Mouse (Mus musculus) cerebellum, adult 9-11 months (tissue): ENCODE data around the gene Gm11168.
"Not testable (repeated sequence)": the region's sequence is repeated elsewhere in the genome, so short reads cannot be mapped to it uniquely, and the experiment has no call there.

Experiments used
- DNase-seq: peaks from one replicate; pipeline ENCODE4 v3.0.0; 2022

Gm11168 gene

GRCm38 (mm10) chr9:3026136-3026535, 23.0 kb downstream of the Gm11168 start:
- DNase-seq = not testable (repeated sequence)

DNA sequence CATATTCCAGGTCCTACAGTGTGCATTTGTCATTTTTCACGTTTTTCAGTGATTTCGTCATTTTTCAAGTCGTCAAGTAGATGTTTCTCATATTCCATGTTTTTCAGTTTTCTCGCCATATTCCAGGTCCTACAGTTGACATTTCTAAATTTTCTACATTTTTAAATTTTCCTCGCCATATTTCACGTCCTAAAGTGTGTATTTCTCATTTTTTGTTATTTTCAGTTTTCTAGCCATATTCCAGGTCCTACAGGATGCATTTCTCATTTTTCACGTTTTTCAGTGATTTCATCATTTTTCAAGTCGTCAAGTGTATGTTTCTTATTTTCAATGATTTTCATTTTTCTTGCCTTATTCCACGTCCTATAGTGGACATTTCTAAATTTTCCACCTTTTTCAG, 23.6 kb downstream of the Gm11168 start:
- not testable (repeated sequence) for DNase-seq

DNA sequence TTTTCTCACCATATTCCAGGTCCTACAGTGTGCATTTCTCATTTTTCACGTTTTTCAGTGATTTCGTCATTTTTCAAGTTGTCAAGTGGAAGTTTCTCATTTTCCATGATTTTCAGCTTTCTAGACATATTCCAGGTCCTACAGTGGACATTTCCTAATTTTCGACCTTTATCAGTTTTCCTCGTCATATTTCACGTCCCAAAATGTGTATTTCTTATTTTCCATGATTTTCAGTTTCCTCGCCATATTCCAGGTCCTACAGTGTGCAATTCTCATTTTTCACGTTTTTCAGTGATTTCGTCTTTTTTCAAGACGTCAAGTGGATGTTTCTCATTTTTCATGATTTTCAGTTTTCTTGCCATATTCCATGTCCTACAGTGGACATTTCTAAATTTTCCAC, 24.1 kb downstream of the Gm11168 start:
- not testable (repeated sequence) for DNase-seq

DNA sequence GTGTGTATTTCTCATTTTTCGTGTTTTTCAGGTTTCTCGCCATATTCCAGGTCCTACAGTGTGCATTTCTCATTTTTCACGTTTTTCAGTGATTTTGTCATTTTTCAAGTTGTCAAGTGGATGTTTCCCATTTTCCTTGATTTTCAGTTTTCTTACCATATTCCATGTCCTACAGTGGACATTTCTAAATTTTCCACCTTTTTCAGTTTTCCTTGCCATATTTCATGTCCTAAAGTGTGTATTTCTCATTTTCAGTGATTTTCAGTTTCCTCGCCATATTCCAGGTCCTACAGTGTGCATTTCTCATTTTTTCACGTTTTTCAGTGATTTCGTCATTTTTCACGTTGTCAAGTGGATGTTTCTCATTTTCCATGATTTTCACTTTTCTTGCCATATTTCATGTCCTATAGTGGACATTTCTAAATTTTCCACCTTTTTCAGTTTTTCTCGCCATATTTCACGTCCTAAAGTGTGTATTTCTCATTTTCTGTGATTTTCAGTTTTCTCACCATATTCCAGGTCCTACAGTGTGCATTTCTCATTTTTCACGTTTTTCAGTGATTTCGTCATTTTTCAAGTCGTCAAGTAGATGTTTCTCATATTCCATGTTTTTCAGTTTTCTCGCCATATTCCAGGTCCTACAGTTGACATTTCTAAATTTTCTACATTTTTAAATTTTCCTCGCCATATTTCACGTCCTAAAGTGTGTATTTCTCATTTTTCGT, 26.3 kb downstream of the Gm11168 start:
- peak; percentile 17 for DNase-seq

DNA sequence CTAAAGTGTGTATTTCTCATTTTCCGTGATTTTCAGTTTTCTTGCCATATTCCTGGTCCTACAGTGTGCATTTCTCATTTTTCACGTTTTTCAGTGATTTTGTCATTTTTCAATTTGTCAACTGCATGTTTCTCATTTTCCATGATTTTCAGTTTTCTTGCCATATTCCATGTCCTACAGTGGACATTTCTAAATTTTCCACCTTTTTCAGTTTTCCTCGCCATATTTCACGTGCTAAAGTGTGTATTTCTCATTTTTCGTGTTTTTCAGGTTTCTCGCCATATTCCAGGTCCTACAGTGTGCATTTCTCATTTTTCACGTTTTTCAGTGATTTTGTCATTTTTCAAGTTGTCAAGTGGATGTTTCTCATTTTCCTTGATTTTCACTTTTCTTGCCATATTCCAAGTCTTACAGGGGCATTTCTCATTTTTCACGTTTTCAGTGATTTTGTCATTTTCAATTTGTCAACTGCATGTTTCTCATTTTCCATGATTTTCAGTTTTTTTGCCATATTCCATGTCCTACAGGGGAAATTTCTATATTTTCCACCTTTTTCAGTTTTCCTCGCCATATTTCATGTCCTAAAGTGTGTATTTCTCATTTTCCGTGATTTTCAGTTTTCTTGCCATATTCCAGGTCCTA, 27.7 kb downstream of the Gm11168 start:
- not testable (repeated sequence) for DNase-seq

DNA sequence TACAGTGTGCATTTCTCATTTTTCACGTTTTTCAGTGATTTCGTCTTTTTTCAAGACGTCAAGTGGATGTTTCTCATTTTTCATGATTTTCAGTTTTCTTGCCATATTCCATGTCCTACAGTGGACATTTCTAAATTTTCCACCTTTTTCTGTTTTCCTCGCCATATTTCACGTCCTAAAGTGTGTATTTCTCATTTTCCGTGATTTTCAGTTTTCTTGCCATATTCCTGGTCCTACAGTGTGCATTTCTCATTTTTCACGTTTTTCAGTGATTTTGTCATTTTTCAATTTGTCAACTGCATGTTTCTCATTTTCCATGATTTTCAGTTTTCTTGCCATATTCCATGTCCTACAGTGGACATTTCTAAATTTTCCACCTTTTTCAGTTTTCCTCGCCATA, 31.2 kb downstream of the Gm11168 start, which contains the start of gene Gm17535:
Gene Gm17535 (plus strand): TSS at position 301 of the 400 bp plus-strand sequence.
- not testable (repeated sequence) for DNase-seq

DNA sequence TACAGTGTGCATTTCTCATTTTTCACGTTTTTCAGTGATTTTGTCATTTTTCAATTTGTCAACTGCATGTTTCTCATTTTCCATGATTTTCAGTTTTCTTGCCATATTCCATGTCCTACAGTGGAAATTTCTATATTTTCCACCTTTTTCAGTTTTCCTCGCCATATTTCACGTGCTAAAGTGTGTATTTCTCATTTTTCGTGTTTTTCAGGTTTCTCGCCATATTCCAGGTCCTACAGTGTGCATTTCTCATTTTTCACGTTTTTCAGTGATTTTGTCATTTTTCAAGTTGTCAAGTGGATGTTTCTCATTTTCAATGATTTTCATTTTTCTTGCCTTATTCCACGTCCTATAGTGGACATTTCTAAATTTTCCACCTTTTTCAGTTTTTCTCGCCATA, 33.4 kb downstream of the Gm11168 start, which contains the start of gene Gm10715:
Gene Gm10715 (plus strand): TSS at position 301 of the 400 bp plus-strand sequence.
- not testable (repeated sequence) for DNase-seq

GRCm38 (mm10) chr9:3038161-3038560, 35.0 kb downstream of the Gm11168 start:
- not testable (repeated sequence) for DNase-seq
